8 mouse cellular contexts compared by ENCODE assay signal in genomic region chr7:44359908-44360672, GRCm38 (mm10). TPM values are rescaled to one million over a fixed set of nuclear protein-coding genes. Genes with fewer than 3 reads are reported as not detected.
A peak's percentile ranks its signal among the peaks of the same experiment; 100 is the strongest.
DNase-seq lines count a peak whose midpoint lies in the region; ATAC-seq and TF ChIP-seq lines count a peak whose summit lies in the region.

No protein-coding gene starts in this region.

- H3K27me3 ChIP-seq in forebrain, embryonic 12.5 days = peaks cover 67% of the 10 kb centered on the region
- H3K27me3 ChIP-seq in heart, postnatal 0 days (ENCODE audit: control insufficient read depth, insufficient read depth, low read length) = peaks cover 39% of the 10 kb centered on the region
- peaks cover 79% of the 10 kb centered on the region for H3K27me3 ChIP-seq in liver, embryonic 15.5 days
- H3K27me3 ChIP-seq in neural tube, embryonic 12.5 days (replicated peaks) = peaks cover 62% of the 10 kb centered on the region
- H3K27me3 ChIP-seq in stomach, postnatal 0 days (ENCODE audit: control insufficient read depth, insufficient read depth, low read length) = peaks cover 7% of the 10 kb centered on the region; the same call in 1 of the 2 replicates

- H3K9ac ChIP-seq in forebrain, embryonic 12.5 days = peak overlapping the region; percentile 63
- H3K9ac ChIP-seq in heart, postnatal 0 days (replicated peaks; ENCODE audit: low read depth, low read length) = peak overlapping the region; percentile 65
- no peak overlapping the region for H3K9ac ChIP-seq in liver, embryonic 15.5 days
- peak overlapping the region; percentile 48 for H3K9ac ChIP-seq in neural tube, embryonic 12.5 days
- H3K9ac ChIP-seq in stomach, postnatal 0 days (ENCODE audit: low read length) = peak overlapping the region; percentile 47

- ATAC-seq in forebrain, embryonic 12.5 days (ENCODE audit: low FRiP score) = peak; percentile 79
- ATAC-seq in heart, postnatal 0 days (ENCODE audit: insufficient read depth, low read depth) = peak; percentile 91
- peak; percentile 46 for ATAC-seq in liver, embryonic 15.5 days (ENCODE audit: insufficient read depth)
- peak; percentile 81 for ATAC-seq in neural tube, embryonic 12.5 days (ENCODE audit: low FRiP score, low read depth)
- ATAC-seq in stomach, postnatal 0 days (ENCODE audit: low FRiP score, low TSS enrichment) = peak; percentile 81

- peak overlapping the region; percentile 52 for H3K4me3 ChIP-seq in forebrain, embryonic 12.5 days (replicated peaks)
- peak overlapping the region; percentile 46 for H3K4me3 ChIP-seq in heart, postnatal 0 days (ENCODE audit: low read depth, low read length)
- peak overlapping the region; percentile 51 for H3K4me3 ChIP-seq in liver, embryonic 15.5 days (replicated peaks)
- H3K4me3 ChIP-seq in neural tube, embryonic 12.5 days = peak overlapping the region; percentile 35
- H3K4me3 ChIP-seq in stomach, postnatal 0 days (ENCODE audit: low read depth, low read length) = peak overlapping the region; percentile 45

- H3K4me1 ChIP-seq in forebrain, embryonic 12.5 days = peaks cover 48% of the 10 kb centered on the region
- H3K4me1 ChIP-seq in heart, postnatal 0 days (ENCODE audit: control insufficient read depth, insufficient read depth) = peaks cover 7% of the 10 kb centered on the region; the same call in 1 of the 2 replicates
- peaks cover 14% of the 10 kb centered on the region for H3K4me1 ChIP-seq in liver, embryonic 15.5 days (replicated peaks)
- H3K4me1 ChIP-seq in neural tube, embryonic 12.5 days = peaks cover 38% of the 10 kb centered on the region
- H3K4me1 ChIP-seq in stomach, postnatal 0 days (replicated peaks; ENCODE audit: control insufficient read depth, insufficient read depth) = no peaks in the 10 kb centered on the region

- peak overlapping the region; percentile 83 for H3K4me2 ChIP-seq in forebrain, embryonic 12.5 days
- H3K4me2 ChIP-seq in heart, postnatal 0 days (ENCODE audit: low read depth, low read length) = peak overlapping the region; percentile 86
- peak overlapping the region; percentile 77 for H3K4me2 ChIP-seq in liver, embryonic 15.5 days
- H3K4me2 ChIP-seq in neural tube, embryonic 12.5 days (replicated peaks) = peak overlapping the region; percentile 79
- H3K4me2 ChIP-seq in stomach, postnatal 0 days (replicated peaks; ENCODE audit: low read depth) = peak overlapping the region; percentile 87

- no peak for TF ChIP-seq EP300 in heart, postnatal 0 days (IDR thresholded peaks at IDR 0.05; ENCODE audit: low read depth)
- no peak for TF ChIP-seq EP300 in stomach, postnatal 0 days (optimal IDR thresholded peaks at IDR 0.05)

- no peaks in the 10 kb centered on the region for H3K9me3 ChIP-seq in forebrain, embryonic 12.5 days
- no peaks in the 10 kb centered on the region for H3K9me3 ChIP-seq in heart, postnatal 0 days (replicated peaks; ENCODE audit: control insufficient read depth, low read length)
- H3K9me3 ChIP-seq in liver, embryonic 15.5 days (replicated peaks) = no peaks in the 10 kb centered on the region
- H3K9me3 ChIP-seq in neural tube, embryonic 12.5 days = no peaks in the 10 kb centered on the region
- no peaks in the 10 kb centered on the region for H3K9me3 ChIP-seq in stomach, postnatal 0 days (ENCODE audit: control insufficient read depth, low read length)

- no peak for TF ChIP-seq CTCF in heart, postnatal 0 days (IDR thresholded peaks at IDR 0.05; ENCODE audit: low read depth)
- TF ChIP-seq CTCF in stomach, postnatal 0 days (IDR thresholded peaks at IDR 0.05; ENCODE audit: low read depth) = 0 out of 2 replicates have a peak, but pooled peaks have one; percentile 7

- no peaks in the 10 kb centered on the region for H3K36me3 ChIP-seq in forebrain, embryonic 12.5 days (replicated peaks)
- no peaks in the 10 kb centered on the region for H3K36me3 ChIP-seq in heart, postnatal 0 days (replicated peaks; ENCODE audit: control insufficient read depth, insufficient read depth, low read length)
- no peaks in the 10 kb centered on the region for H3K36me3 ChIP-seq in liver, embryonic 15.5 days (replicated peaks)
- H3K36me3 ChIP-seq in neural tube, embryonic 12.5 days = no peaks in the 10 kb centered on the region
- no peaks in the 10 kb centered on the region for H3K36me3 ChIP-seq in stomach, postnatal 0 days (ENCODE audit: control insufficient read depth, insufficient read depth, low read length)

- under 1% methylated on average over 54 of the region's 54 CpGs for WGBS in forebrain, embryonic 12.5 days
- 0% methylated on average over 54 of the region's 54 CpGs for WGBS in heart, postnatal 0 days
- under 1% methylated on average over 54 of the region's 54 CpGs for WGBS in liver, embryonic 15.5 days (ENCODE audit: insufficient replicate concordance)
- under 1% methylated on average over 54 of the region's 54 CpGs for WGBS in neural tube, embryonic 12.5 days
- 0% methylated on average over 51 of the region's 54 CpGs for WGBS in stomach, postnatal 0 days

- peak overlapping the region; percentile 88 for H3K27ac ChIP-seq in forebrain, embryonic 12.5 days
- H3K27ac ChIP-seq in heart, postnatal 0 days (ENCODE audit: low read depth) = peak overlapping the region; percentile 66
- no peak overlapping the region for H3K27ac ChIP-seq in liver, embryonic 15.5 days (replicated peaks)
- peak overlapping the region; percentile 22; the same call in 1 of the 2 replicates for H3K27ac ChIP-seq in neural tube, embryonic 12.5 days
- H3K27ac ChIP-seq in stomach, postnatal 0 days (replicated peaks) = no peak overlapping the region

- DNase-seq in CD8-positive naive resting alpha-beta T cell, adult 2 months (ENCODE audit: low read depth in 2 of 2, low spot score in 2 of 2) = peak; percentile 78 to 86
- peak; percentile 80 for DNase-seq in c-Kit-positive CD71-negative TER-119-negative erythroid progenitor cells, embryonic 14.5 days (ENCODE audit: low read depth)
- peak; percentile 88 for DNase-seq in heart, postnatal 0 days (ENCODE audit: low spot score)
- DNase-seq in kidney, postnatal 4 days = peak; percentile 95 to 96
- DNase-seq in stomach, postnatal 0 days (ENCODE audit: low spot score) = peak; percentile 95

RNA-seq across cellular contexts. Expression of gene Syt3, which starts 23.8 kb away (rescaled TPM):
- 5.5 and 6.6 TPM in 2 replicates for polyA plus RNA-seq in forebrain, embryonic 12.5 days (2016; fragmentation: Nextera tagmentation; extraction: Ambion mirVana)
- total RNA-seq in heart, postnatal 0 days (2014; rRNA removed; ENCODE audit: low replicate concordance) = 0.58 and 3.1 TPM in 2 replicates
- 0.81 and 0.86 TPM in 2 replicates for polyA plus RNA-seq in heart, postnatal 0 days (2015; fragmentation: Nextera tagmentation; extraction: Ambion mirVana)
- not detected in 2 replicates for polyA plus RNA-seq in liver, embryonic 15.5 days (2015; fragmentation: Nextera tagmentation; extraction: Ambion mirVana)
- 10.0 and 10.2 TPM in 2 replicates for polyA plus RNA-seq in neural tube, embryonic 12.5 days (2016; fragmentation: Nextera tagmentation; extraction: Ambion mirVana)
- 1.2 and 1.4 TPM in 2 replicates for polyA plus RNA-seq in stomach, postnatal 0 days (2015; fragmentation: Nextera tagmentation; extraction: Ambion mirVana)

RNA-seq across cellular contexts. Expression of gene 1700008O03Rik, which starts 25.5 kb away (rescaled TPM):
- 0.86 and 1.5 TPM in 2 replicates for polyA plus RNA-seq in forebrain, embryonic 12.5 days (2016; fragmentation: Nextera tagmentation; extraction: Ambion mirVana)
- not detected in 2 replicates for total RNA-seq in heart, postnatal 0 days (2014; rRNA removed; ENCODE audit: low replicate concordance)
- polyA plus RNA-seq in heart, postnatal 0 days (2015; fragmentation: Nextera tagmentation; extraction: Ambion mirVana) = 0.14 and 0.52 TPM in 2 replicates
- polyA plus RNA-seq in liver, embryonic 15.5 days (2015; fragmentation: Nextera tagmentation; extraction: Ambion mirVana) = 0.16 TPM in 1 of 2 replicates, not detected in the other
- polyA plus RNA-seq in neural tube, embryonic 12.5 days (2016; fragmentation: Nextera tagmentation; extraction: Ambion mirVana) = 1.0 and 1.1 TPM in 2 replicates
- polyA plus RNA-seq in stomach, postnatal 0 days (2015; fragmentation: Nextera tagmentation; extraction: Ambion mirVana) = 0.68 and 0.75 TPM in 2 replicates

RNA-seq across cellular contexts. Expression of gene Shank1, which starts 50.0 kb away (rescaled TPM):
- polyA plus RNA-seq in forebrain, embryonic 12.5 days (2016; fragmentation: Nextera tagmentation; extraction: Ambion mirVana) = 7.7 and 8.0 TPM in 2 replicates
- 0.19 and 0.61 TPM in 2 replicates for total RNA-seq in heart, postnatal 0 days (2014; rRNA removed; ENCODE audit: low replicate concordance)
- 0.33 and 0.36 TPM in 2 replicates for polyA plus RNA-seq in heart, postnatal 0 days (2015; fragmentation: Nextera tagmentation; extraction: Ambion mirVana)
- polyA plus RNA-seq in liver, embryonic 15.5 days (2015; fragmentation: Nextera tagmentation; extraction: Ambion mirVana) = 0.05 and 0.06 TPM in 2 replicates
- 12.6 and 14.4 TPM in 2 replicates for polyA plus RNA-seq in neural tube, embryonic 12.5 days (2016; fragmentation: Nextera tagmentation; extraction: Ambion mirVana)
- polyA plus RNA-seq in stomach, postnatal 0 days (2015; fragmentation: Nextera tagmentation; extraction: Ambion mirVana) = 0.53 and 0.61 TPM in 2 replicates

RNA-seq across cellular contexts. Expression of gene Clec11a, which starts 53.4 kb away (rescaled TPM):
- 2.5 and 2.9 TPM in 2 replicates for polyA plus RNA-seq in forebrain, embryonic 12.5 days (2016; fragmentation: Nextera tagmentation; extraction: Ambion mirVana)
- 1.4 and 1.7 TPM in 2 replicates for total RNA-seq in heart, postnatal 0 days (2014; rRNA removed; ENCODE audit: low replicate concordance)
- polyA plus RNA-seq in heart, postnatal 0 days (2015; fragmentation: Nextera tagmentation; extraction: Ambion mirVana) = 1.00 and 1.3 TPM in 2 replicates
- polyA plus RNA-seq in liver, embryonic 15.5 days (2015; fragmentation: Nextera tagmentation; extraction: Ambion mirVana) = 0.54 and 0.63 TPM in 2 replicates
- 2.1 and 2.2 TPM in 2 replicates for polyA plus RNA-seq in neural tube, embryonic 12.5 days (2016; fragmentation: Nextera tagmentation; extraction: Ambion mirVana)
- 11.1 and 11.4 TPM in 2 replicates for polyA plus RNA-seq in stomach, postnatal 0 days (2015; fragmentation: Nextera tagmentation; extraction: Ambion mirVana)

Comparison
In these comparisons a context has a peak if more than half of its experiments do, and no peak if none do; other contexts are left out.
1. H3K27ac ChIP-seq: peak in forebrain, embryonic 12.5 days (single experiment), heart, postnatal 0 days (single experiment) and neural tube, embryonic 12.5 days (single experiment); none in liver, embryonic 15.5 days (single experiment) and stomach, postnatal 0 days (single experiment).
2. Peak in every context shown above with its lines, with median percentiles within 50 percentile points of each other: DNase-seq, ATAC-seq, H3K4me2 ChIP-seq and H3K4me3 ChIP-seq.